ENCODE assay signal across 9 mouse cellular contexts in genomic region chr17:46546591-46546990, GRCm38 (mm10). TPM values are rescaled to one million over a fixed set of nuclear protein-coding genes. Genes with fewer than 3 reads are reported as not detected.
DNase-seq lines count a peak whose midpoint lies in the region; ATAC-seq and TF ChIP-seq lines count a peak whose summit lies in the region.
"Had no signal": no experiment of that assay in that cellular context is flagged by ENCODE, and none has a peak within 500 bp of the region (broad histone marks: within the 10 kb centered on the region; RNA-seq: fewer than 3 reads in every experiment).

No protein-coding gene starts in this region.

- H3K4me1 ChIP-seq in embryonic facial prominence, embryonic 13.5 days: peaks cover 23% of the 10 kb centered on the region
- 0 out of 2 replicates have a peak, but pooled peaks cover 6% of the 10 kb centered on the region for H3K4me1 ChIP-seq in hindbrain, postnatal 0 days (ENCODE audit: insufficient read depth, low read length)
- H3K4me1 ChIP-seq in midbrain, embryonic 16.5 days (ENCODE audit: control insufficient read depth, insufficient read depth, low read length): peaks cover 12% of the 10 kb centered on the region

- peaks cover 45% of the 10 kb centered on the region for H3K36me3 ChIP-seq in embryonic facial prominence, embryonic 13.5 days
- H3K36me3 ChIP-seq in hindbrain, postnatal 0 days (ENCODE audit: insufficient read depth, low read length): peaks cover 37% of the 10 kb centered on the region
- peaks cover 31% of the 10 kb centered on the region for H3K36me3 ChIP-seq in midbrain, embryonic 16.5 days (ENCODE audit: control insufficient read depth, insufficient read depth, low read length)

- peak overlapping the region; percentile 74 for H3K4me3 ChIP-seq in layer of hippocampus, adult 2 months
- H3K4me3 ChIP-seq in embryonic facial prominence, embryonic 13.5 days: peak overlapping the region; percentile 67
- peak overlapping the region; percentile 79 for H3K4me3 ChIP-seq in hindbrain, postnatal 0 days (ENCODE audit: low read length)
- peak overlapping the region; percentile 89 for H3K4me3 ChIP-seq in midbrain, embryonic 16.5 days (ENCODE audit: low read depth, low read length)
- H3K4me3 ChIP-seq: myocyte had no signal

- 12% methylated on average over 7 of the region's 7 CpGs for WGBS in embryonic facial prominence, embryonic 13.5 days
- 12% methylated on average over 7 of the region's 7 CpGs for WGBS in hindbrain, postnatal 0 days
- 11% methylated on average over 7 of the region's 7 CpGs for WGBS in midbrain, embryonic 16.5 days

- 0 out of 2 replicates have a peak, but pooled peaks cover 7% of the 10 kb centered on the region for H3K27me3 ChIP-seq in embryonic facial prominence, embryonic 13.5 days
- no peaks in the 10 kb centered on the region for H3K27me3 ChIP-seq in hindbrain, postnatal 0 days (ENCODE audit: insufficient read depth, low read length)
- H3K27me3 ChIP-seq in midbrain, embryonic 16.5 days (ENCODE audit: control insufficient read depth, insufficient read depth, low read depth, low read length): no peaks in the 10 kb centered on the region

- ATAC-seq in embryonic facial prominence, embryonic 13.5 days (ENCODE audit: insufficient number of reproducible peaks, insufficient read depth, low FRiP score, low TSS enrichment, low read depth): no peak
- ATAC-seq in hindbrain, postnatal 0 days: peak; percentile 7; the same call in 1 of the 2 replicates
- peak; percentile 16 for ATAC-seq in midbrain, embryonic 16.5 days

- H3K9me3 ChIP-seq in embryonic facial prominence, embryonic 13.5 days: no peaks in the 10 kb centered on the region
- no peaks in the 10 kb centered on the region for H3K9me3 ChIP-seq in hindbrain, postnatal 0 days (ENCODE audit: low read length)
- H3K9me3 ChIP-seq in midbrain, embryonic 16.5 days (replicated peaks; ENCODE audit: control insufficient read depth, low read length, poor library complexity, severe bottlenecking): no peaks in the 10 kb centered on the region

- H3K9ac ChIP-seq in embryonic facial prominence, embryonic 13.5 days: peak overlapping the region; percentile 87
- H3K9ac ChIP-seq in hindbrain, postnatal 0 days (replicated peaks; ENCODE audit: low read length): peak overlapping the region; percentile 86
- peak overlapping the region; percentile 95 for H3K9ac ChIP-seq in midbrain, embryonic 16.5 days (ENCODE audit: low read depth, low read length)

- DNase-seq in layer of hippocampus, adult 2 months (ENCODE audit: low spot score in 2 of 2): no peak
- no peak for DNase-seq in layer of hippocampus, postnatal 14 days (ENCODE audit: low spot score in 2 of 2)
- no peak for DNase-seq in hindbrain, postnatal 0 days (ENCODE audit: low spot score)
- no peak for DNase-seq in layer of hippocampus, adult 9-11 months
- DNase-seq in layer of hippocampus, adult 8-10 months (ENCODE audit: low spot score in 2 of 2): no peak
- no peak for DNase-seq in urinary bladder, postnatal 4 days (ENCODE audit: low spot score in 2 of 2)

- TF ChIP-seq CTCF in layer of hippocampus, adult 2 months (conservative IDR thresholded peaks at IDR 0.05): no peak
- no peak for TF ChIP-seq CTCF in hindbrain, postnatal 0 days (IDR thresholded peaks at IDR 0.05; ENCODE audit: low read depth)

- H3K27ac ChIP-seq in layer of hippocampus, adult 2 months: peak overlapping the region; percentile 91
- H3K27ac ChIP-seq in embryonic facial prominence, embryonic 13.5 days: 0 out of 2 replicates have a peak overlapping the region, but pooled peaks have one; percentile 16
- H3K27ac ChIP-seq in hindbrain, postnatal 0 days: peak overlapping the region; percentile 72; the same call in 1 of the 2 replicates
- peak overlapping the region; percentile 52; the same call in 1 of the 2 replicates for H3K27ac ChIP-seq in midbrain, embryonic 16.5 days (ENCODE audit: low read length)

- H3K4me2 ChIP-seq in embryonic facial prominence, embryonic 13.5 days: peak overlapping the region; percentile 86
- peak overlapping the region; percentile 85 for H3K4me2 ChIP-seq in hindbrain, postnatal 0 days (ENCODE audit: low read depth, low read length)
- H3K4me2 ChIP-seq in midbrain, embryonic 16.5 days (ENCODE audit: low read length): peak overlapping the region; percentile 75

RNA-seq across cellular contexts. Expression of gene Cul9, which starts 0.4 kb away (rescaled TPM):
- total RNA-seq in layer of hippocampus, adult 2 months (2021): 10 to 100 TPM; 66.1 to 68.4 TPM
- total RNA-seq in layer of hippocampus, postnatal 14 days (2021): 10 to 100 TPM; 42.7 to 43.9 TPM
- 10.7 and 11.4 TPM in 2 replicates for polyA plus RNA-seq in embryonic facial prominence, embryonic 13.5 days (2015; fragmentation: Nextera tagmentation; extraction: Ambion mirVana)
- total RNA-seq in hindbrain, postnatal 0 days (2014; rRNA removed): 55.3 and 58.2 TPM in 2 replicates
- 12.2 and 14.4 TPM in 2 replicates for polyA plus RNA-seq in hindbrain, postnatal 0 days (2015; fragmentation: Nextera tagmentation; extraction: Ambion mirVana)
- polyA plus RNA-seq in midbrain, embryonic 16.5 days (2015; fragmentation: Nextera tagmentation; extraction: Ambion mirVana): 26.8 and 28.0 TPM in 2 replicates
- total RNA-seq in layer of hippocampus, adult 8-10 months (2022): 10 to 100 TPM; 57.2 to 81.6 (median 63.8) TPM

RNA-seq across cellular contexts. Expression of gene Srf, which starts 9.4 kb away (rescaled TPM):
- 10 to 100 TPM; 75.7 to 90.9 TPM for total RNA-seq in layer of hippocampus, adult 2 months (2021)
- total RNA-seq in layer of hippocampus, postnatal 14 days (2021): 10 to 100 TPM; 62.7 to 65.5 TPM
- polyA plus RNA-seq in embryonic facial prominence, embryonic 13.5 days (2015; fragmentation: Nextera tagmentation; extraction: Ambion mirVana): 6.3 and 8.9 TPM in 2 replicates
- total RNA-seq in hindbrain, postnatal 0 days (2014; rRNA removed): 67.0 and 67.3 TPM in 2 replicates
- polyA plus RNA-seq in hindbrain, postnatal 0 days (2015; fragmentation: Nextera tagmentation; extraction: Ambion mirVana): 3.0 and 3.8 TPM in 2 replicates
- 3.0 and 3.2 TPM in 2 replicates for polyA plus RNA-seq in midbrain, embryonic 16.5 days (2015; fragmentation: Nextera tagmentation; extraction: Ambion mirVana)
- 10 to 100 TPM; 66.2 to 84.0 (median 73.5) TPM for total RNA-seq in layer of hippocampus, adult 8-10 months (2022)

RNA-seq across cellular contexts. Expression of gene Dnph1, which starts 50.1 kb away (rescaled TPM):
- total RNA-seq in layer of hippocampus, adult 2 months (2021): 1 to 10 TPM; 4.8 to 6.2 TPM
- 1 to 10 TPM; 5.7 TPM for total RNA-seq in layer of hippocampus, postnatal 14 days (2021)
- polyA plus RNA-seq in embryonic facial prominence, embryonic 13.5 days (2015; fragmentation: Nextera tagmentation; extraction: Ambion mirVana): 60.8 and 63.5 TPM in 2 replicates
- total RNA-seq in hindbrain, postnatal 0 days (2014; rRNA removed): 8.9 and 9.9 TPM in 2 replicates
- 19.2 and 23.4 TPM in 2 replicates for polyA plus RNA-seq in hindbrain, postnatal 0 days (2015; fragmentation: Nextera tagmentation; extraction: Ambion mirVana)
- 11.1 and 11.5 TPM in 2 replicates for polyA plus RNA-seq in midbrain, embryonic 16.5 days (2015; fragmentation: Nextera tagmentation; extraction: Ambion mirVana)
- 1 to 10 TPM; 4.1 to 7.5 (median 6.0) TPM for total RNA-seq in layer of hippocampus, adult 8-10 months (2022)

RNA-seq across cellular contexts. Expression of gene Ttbk1, which starts 59.1 kb away (rescaled TPM):
- 100 to 1,000 TPM; 119 to 122 TPM for total RNA-seq in layer of hippocampus, adult 2 months (2021)
- total RNA-seq in layer of hippocampus, postnatal 14 days (2021): 100 to 1,000 TPM; 123 to 125 TPM
- polyA plus RNA-seq in embryonic facial prominence, embryonic 13.5 days (2015; fragmentation: Nextera tagmentation; extraction: Ambion mirVana): 0.14 and 0.27 TPM in 2 replicates
- total RNA-seq in hindbrain, postnatal 0 days (2014; rRNA removed): 46.5 and 53.4 TPM in 2 replicates
- 6.3 and 6.5 TPM in 2 replicates for polyA plus RNA-seq in hindbrain, postnatal 0 days (2015; fragmentation: Nextera tagmentation; extraction: Ambion mirVana)
- polyA plus RNA-seq in midbrain, embryonic 16.5 days (2015; fragmentation: Nextera tagmentation; extraction: Ambion mirVana): 4.7 and 5.5 TPM in 2 replicates
- 100 to 1,000 TPM; 101 to 124 (median 111) TPM for total RNA-seq in layer of hippocampus, adult 8-10 months (2022)
- polyA plus RNA-seq: myocyte had no signal

Comparison
In these comparisons a context has a peak if more than half of its experiments do, and no peak if none do; other contexts are left out.
1. H3K27ac ChIP-seq: peak in every context shown above with its lines; median percentile 91 in layer of hippocampus, adult 2 months; 72 in hindbrain, postnatal 0 days; 52 in midbrain, embryonic 16.5 days; 16 in embryonic facial prominence, embryonic 13.5 days.